Mouse (Mus musculus): ENCODE results near the gene Ubl5. TPM values are rescaled to one million over a fixed set of nuclear protein-coding genes. Genes with fewer than 3 reads are reported as not detected.
"Not testable (repeated sequence)": the region's sequence is repeated elsewhere in the genome, so short reads cannot be mapped to it uniquely, and the experiment has no call there.

Ubl5 gene
- polyA plus RNA-seq, 1 experiment, result 77.8 TPM

- Histone ChIP-seq H3K4me3 (ENCODE audit: low read depth, low read length) (no peak overlapping the region), H3K36me3 (ENCODE audit: control insufficient read depth, insufficient read depth, low read length) (no peaks in the 10 kb centered on the region), H3K27me3 (ENCODE audit: control insufficient read depth, insufficient read depth, low read length) (no peaks in the 10 kb centered on the region), H3K4me1 (ENCODE audit: control insufficient read depth, insufficient read depth, insufficient read length, low read length) (no peaks in the 10 kb centered on the region), H3K27ac (ENCODE audit: insufficient read depth, low read depth, low read length) (no peak overlapping the region)
- WGBS, result 67% methylated on average over 2 of the region's 2 CpGs
- TF ChIP-seq POLR2A (IDR thresholded peaks at IDR 0.05; ENCODE audit: low read depth, low read length) (no peak), CTCF (IDR thresholded peaks at IDR 0.05; ENCODE audit: extremely low read depth, insufficient read length, insufficient replicate concordance, low read depth, low read length) (no peak)
Measured at GRCm38 (mm10) chr9:20682389-20682722, 39.7 kb downstream of the Ubl5 start.

GRCm38 (mm10) chr9:20685081-20685861, 42.6 kb downstream of the Ubl5 start:
- no peak overlapping the region for H3K27ac ChIP-seq (ENCODE audit: insufficient read depth, low read depth, low read length)
- no peaks in the 10 kb centered on the region for H3K4me1 ChIP-seq (ENCODE audit: control insufficient read depth, insufficient read depth, insufficient read length, low read length)
- WGBS, result 53% methylated on average over 16 of the region's 17 CpGs
- no peaks in the 10 kb centered on the region for H3K27me3 ChIP-seq (ENCODE audit: control insufficient read depth, insufficient read depth, low read length)
- H3K4me3 ChIP-seq (ENCODE audit: low read depth, low read length), result no peak overlapping the region
- H3K36me3 ChIP-seq (ENCODE audit: control insufficient read depth, insufficient read depth, low read length), result no peaks in the 10 kb centered on the region
- TF ChIP-seq CTCF (IDR thresholded peaks at IDR 0.05; ENCODE audit: extremely low read depth, insufficient read length, insufficient replicate concordance, low read depth, low read length) (no peak), POLR2A (IDR thresholded peaks at IDR 0.05; ENCODE audit: low read depth, low read length) (no peak)

- no peaks in the 10 kb centered on the region for H3K36me3 ChIP-seq (ENCODE audit: control insufficient read depth, insufficient read depth, low read length)
- WGBS, result 22% methylated on average over 1 of the region's 1 CpGs
- no peaks in the 10 kb centered on the region for H3K4me1 ChIP-seq (ENCODE audit: control insufficient read depth, insufficient read depth, insufficient read length, low read length)
- H3K4me3 ChIP-seq (ENCODE audit: low read depth, low read length), result no peak overlapping the region
- H3K27me3 ChIP-seq (ENCODE audit: control insufficient read depth, insufficient read depth, low read length), result peaks cover 5% of the 10 kb centered on the region
- H3K27ac ChIP-seq (ENCODE audit: insufficient read depth, low read depth, low read length), result no peak overlapping the region
- TF ChIP-seq POLR2A (IDR thresholded peaks at IDR 0.05; ENCODE audit: low read depth, low read length) (no peak), CTCF (IDR thresholded peaks at IDR 0.05; ENCODE audit: extremely low read depth, insufficient read length, insufficient replicate concordance, low read depth, low read length) (no peak)
Measured at GRCm38 (mm10) chr9:20689403-20689802, 46.7 kb downstream of the Ubl5 start.

GRCm38 (mm10) chr9:20689913-20690312, 47.2 kb downstream of the Ubl5 start:
- H3K27ac ChIP-seq (ENCODE audit: insufficient read depth, low read depth, low read length), result no peak overlapping the region
- H3K4me1 ChIP-seq (ENCODE audit: control insufficient read depth, insufficient read depth, insufficient read length, low read length), result 0 out of 2 replicates have a peak, but pooled peaks cover 3% of the 10 kb centered on the region
- H3K36me3 ChIP-seq (ENCODE audit: control insufficient read depth, insufficient read depth, low read length), result no peaks in the 10 kb centered on the region
- H3K4me3 ChIP-seq (ENCODE audit: low read depth, low read length), result no peak overlapping the region
- H3K27me3 ChIP-seq (ENCODE audit: control insufficient read depth, insufficient read depth, low read length), result peaks cover 11% of the 10 kb centered on the region
- TF ChIP-seq CTCF (IDR thresholded peaks at IDR 0.05; ENCODE audit: extremely low read depth, insufficient read length, insufficient replicate concordance, low read depth, low read length) (no peak), POLR2A (IDR thresholded peaks at IDR 0.05; ENCODE audit: low read depth, low read length) (no peak)
- 3% methylated on average over 4 of the region's 4 CpGs for WGBS

- H3K36me3 ChIP-seq (ENCODE audit: control insufficient read depth, insufficient read depth, low read length); H3K27ac ChIP-seq (ENCODE audit: insufficient read depth, low read depth, low read length); H3K4me3 ChIP-seq (ENCODE audit: low read depth, low read length); H3K4me1 ChIP-seq (ENCODE audit: control insufficient read depth, insufficient read depth, insufficient read length, low read length): not testable (repeated sequence)
- WGBS, result 66% methylated on average over 2 of the region's 2 CpGs
- peaks cover 15% of the 10 kb centered on the region for H3K27me3 ChIP-seq (ENCODE audit: control insufficient read depth, insufficient read depth, low read length)
Measured at GRCm38 (mm10) chr9:20690449-20690848, 47.8 kb downstream of the Ubl5 start.

GRCm38 (mm10) chr9:20692863-20693262, 50.2 kb downstream of the Ubl5 start:
- H3K36me3 ChIP-seq (ENCODE audit: control insufficient read depth, insufficient read depth, low read length), result no peaks in the 10 kb centered on the region
- no peak overlapping the region for H3K4me3 ChIP-seq (ENCODE audit: low read depth, low read length)
- WGBS, result 89% methylated on average over 3 of the region's 3 CpGs
- H3K27ac ChIP-seq (ENCODE audit: insufficient read depth, low read depth, low read length), result no peak overlapping the region
- 0 out of 2 replicates have a peak, but pooled peaks cover 3% of the 10 kb centered on the region for H3K4me1 ChIP-seq (ENCODE audit: control insufficient read depth, insufficient read depth, insufficient read length, low read length)
- no peak for TF ChIP-seq CTCF (IDR thresholded peaks at IDR 0.05; ENCODE audit: extremely low read depth, insufficient read length, insufficient replicate concordance, low read depth, low read length)
- TF ChIP-seq POLR2A (IDR thresholded peaks at IDR 0.05; ENCODE audit: low read depth, low read length), result no peak
- peaks cover 19% of the 10 kb centered on the region for H3K27me3 ChIP-seq (ENCODE audit: control insufficient read depth, insufficient read depth, low read length)

GRCm38 (mm10) chr9:20694721-20695235, 52.1 kb downstream of the Ubl5 start:
- Histone ChIP-seq H3K27me3 (ENCODE audit: control insufficient read depth, insufficient read depth, low read length) (peaks cover 19% of the 10 kb centered on the region), H3K4me1 (ENCODE audit: control insufficient read depth, insufficient read depth, insufficient read length, low read length) (0 out of 2 replicates have a peak, but pooled peaks cover 3% of the 10 kb centered on the region), H3K4me3 (ENCODE audit: low read depth, low read length) (peak overlapping the region; percentile 19; the same call in 1 of the 2 replicates), H3K27ac (ENCODE audit: insufficient read depth, low read depth, low read length) (no peak overlapping the region), H3K36me3 (ENCODE audit: control insufficient read depth, insufficient read depth, low read length) (no peaks in the 10 kb centered on the region)
- WGBS, result 6% methylated on average over 25 of the region's 25 CpGs
- TF ChIP-seq POLR2A (IDR thresholded peaks at IDR 0.05; ENCODE audit: low read depth, low read length) (no peak), CTCF (IDR thresholded peaks at IDR 0.05; ENCODE audit: extremely low read depth, insufficient read length, insufficient replicate concordance, low read depth, low read length) (no peak)

Data from small intestine, adult 2 months (tissue).